Mouse (Mus musculus): ENCODE measurements around the gene Mmp23. TPM values are rescaled to one million over a fixed set of nuclear protein-coding genes. Genes with fewer than 3 reads are reported as not detected.
"Not testable (repeated sequence)": the region's sequence is repeated elsewhere in the genome, so short reads cannot be mapped to it uniquely, and the experiment has no call there.

The Mmp23 gene
- polyA plus RNA-seq, 1 experiment from 2014 or later: 71.7 TPM

GRCm38 (mm10) chr4:155687764-155688163, 34.6 kb upstream of the Mmp23 start:
- H3K9ac ChIP-seq (replicated peaks; ENCODE audit: low read length); H3K4me1 ChIP-seq (ENCODE audit: insufficient read depth, low read length); H3K36me3 ChIP-seq (ENCODE audit: insufficient read depth, low read length); H3K4me2 ChIP-seq (replicated peaks; ENCODE audit: low read depth, low read length); H3K4me3 ChIP-seq (ENCODE audit: low read length); H3K27me3 ChIP-seq (ENCODE audit: insufficient read depth, low read length); H3K27ac ChIP-seq (ENCODE audit: low read length); ATAC-seq (ENCODE audit: low FRiP score, low TSS enrichment); H3K9me3 ChIP-seq (ENCODE audit: low read length): not testable (repeated sequence)
- WGBS: 73% methylated on average over 4 of the region's 4 CpGs

GRCm38 (mm10) chr4:155683670-155684277, 30.6 kb upstream of the Mmp23 start:
- H3K9ac ChIP-seq (replicated peaks; ENCODE audit: low read length); H3K9me3 ChIP-seq (ENCODE audit: low read length); H3K4me2 ChIP-seq (replicated peaks; ENCODE audit: low read depth, low read length); ATAC-seq (ENCODE audit: low FRiP score, low TSS enrichment); H3K36me3 ChIP-seq (ENCODE audit: insufficient read depth, low read length); H3K4me1 ChIP-seq (ENCODE audit: insufficient read depth, low read length); H3K27ac ChIP-seq (ENCODE audit: low read length); H3K4me3 ChIP-seq (ENCODE audit: low read length); H3K27me3 ChIP-seq (ENCODE audit: insufficient read depth, low read length): not testable (repeated sequence)
- 90% methylated on average over 16 of the region's 19 CpGs for WGBS

GRCm38 (mm10) chr4:155675991-155676390, 22.8 kb upstream of the Mmp23 start:
- H3K9me3 ChIP-seq (ENCODE audit: low read length): no peaks in the 10 kb centered on the region
- H3K9ac ChIP-seq (replicated peaks; ENCODE audit: low read length): no peak overlapping the region
- no peaks in the 10 kb centered on the region for H3K36me3 ChIP-seq (ENCODE audit: insufficient read depth, low read length)
- no peak overlapping the region for H3K4me2 ChIP-seq (replicated peaks; ENCODE audit: low read depth, low read length)
- no peak overlapping the region for H3K27ac ChIP-seq (ENCODE audit: low read length)
- H3K4me1 ChIP-seq (ENCODE audit: insufficient read depth, low read length): no peaks in the 10 kb centered on the region
- H3K4me3 ChIP-seq (ENCODE audit: low read length): no peak overlapping the region
- WGBS: 86% methylated on average over 2 of the region's 2 CpGs
- no peak for ATAC-seq (ENCODE audit: low FRiP score, low TSS enrichment)
- no peaks in the 10 kb centered on the region for H3K27me3 ChIP-seq (ENCODE audit: insufficient read depth, low read length)

- H3K4me2 ChIP-seq (replicated peaks; ENCODE audit: low read depth, low read length): no peak overlapping the region
- H3K9ac ChIP-seq (replicated peaks; ENCODE audit: low read length): no peak overlapping the region
- WGBS: 54% methylated on average over 2 of the region's 2 CpGs
These were observed 18.9 kb upstream of the Mmp23 start for GRCm38 (mm10) chr4:155672082-155672481.

DNA sequence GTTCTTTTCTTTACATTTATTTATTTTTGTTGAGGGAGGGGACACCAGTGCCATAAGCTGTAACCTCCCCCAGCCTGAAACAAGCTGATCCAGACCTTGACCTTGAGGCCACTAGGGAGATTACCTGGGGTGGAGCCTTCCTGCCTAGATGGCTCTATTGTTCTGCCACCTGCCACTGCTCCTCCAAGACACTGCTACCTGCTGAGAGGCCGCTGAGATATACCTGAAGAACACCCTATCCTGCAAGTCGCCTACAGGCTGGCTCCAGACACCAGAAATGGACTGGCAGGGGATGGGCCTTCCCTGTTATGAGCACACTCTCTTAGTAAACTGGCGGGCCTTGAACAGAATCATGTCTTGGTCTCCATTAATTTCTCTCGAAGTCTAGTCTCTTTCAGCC, 17.1 kb upstream of the Mmp23 start:
- H3K27ac ChIP-seq (ENCODE audit: low read length); H3K4me3 ChIP-seq (ENCODE audit: low read length); H3K4me2 ChIP-seq (replicated peaks; ENCODE audit: low read depth, low read length); H3K4me1 ChIP-seq (ENCODE audit: insufficient read depth, low read length); H3K36me3 ChIP-seq (ENCODE audit: insufficient read depth, low read length); H3K9me3 ChIP-seq (ENCODE audit: low read length); H3K27me3 ChIP-seq (ENCODE audit: insufficient read depth, low read length); H3K9ac ChIP-seq (replicated peaks; ENCODE audit: low read length); ATAC-seq (ENCODE audit: low FRiP score, low TSS enrichment): not testable (repeated sequence)
- 74% methylated on average over 4 of the region's 4 CpGs for WGBS

More at GRCm38 (mm10) chr4:155672082-155672481, 18.9 kb upstream of the Mmp23 start:
- no peak for ATAC-seq (ENCODE audit: low FRiP score, low TSS enrichment)
- H3K4me3 ChIP-seq (ENCODE audit: low read length): no peak overlapping the region
- H3K36me3 ChIP-seq (ENCODE audit: insufficient read depth, low read length): no peaks in the 10 kb centered on the region
- no peak overlapping the region for H3K27ac ChIP-seq (ENCODE audit: low read length)
- H3K4me1 ChIP-seq (ENCODE audit: insufficient read depth, low read length): peaks cover 7% of the 10 kb centered on the region
- H3K9me3 ChIP-seq (ENCODE audit: low read length): no peaks in the 10 kb centered on the region
- H3K27me3 ChIP-seq (ENCODE audit: insufficient read depth, low read length): no peaks in the 10 kb centered on the region

DNA sequence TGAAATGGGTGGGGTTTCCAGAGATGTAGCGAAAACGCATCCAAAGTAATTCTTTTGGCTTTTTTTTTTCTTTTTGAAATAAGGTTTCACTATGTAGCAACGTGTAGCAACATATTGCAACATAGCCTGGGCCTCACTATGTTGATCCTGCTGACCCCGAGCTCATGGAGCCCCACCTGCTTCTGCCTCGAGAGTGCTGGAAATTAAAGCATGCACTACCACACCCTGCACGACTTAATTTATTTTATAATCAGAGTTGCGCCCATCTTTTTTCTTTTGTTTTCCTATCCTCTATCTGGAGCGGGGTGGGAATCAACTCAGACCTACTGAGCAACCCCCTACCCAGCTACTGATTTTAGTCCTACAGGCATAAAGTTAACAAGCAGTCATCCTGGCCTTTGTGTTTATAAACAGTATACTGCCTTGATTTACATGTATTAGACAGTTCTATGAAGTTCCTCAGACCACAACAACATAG, 16.5 kb upstream of the Mmp23 start:
- no peaks in the 10 kb centered on the region for H3K9me3 ChIP-seq (ENCODE audit: low read length)
- H3K4me3 ChIP-seq (ENCODE audit: low read length): peak overlapping the region; percentile 95
- WGBS: 1% methylated on average over 8 of the region's 8 CpGs
- H3K4me1 ChIP-seq (ENCODE audit: insufficient read depth, low read length): peaks cover 7% of the 10 kb centered on the region
- H3K4me2 ChIP-seq (replicated peaks; ENCODE audit: low read depth, low read length): peak overlapping the region; percentile 93
- ATAC-seq (ENCODE audit: low FRiP score, low TSS enrichment): peak; percentile 14; the same call in 1 of the 2 replicates
- H3K27me3 ChIP-seq (ENCODE audit: insufficient read depth, low read length): no peaks in the 10 kb centered on the region
- H3K9ac ChIP-seq (replicated peaks; ENCODE audit: low read length): peak overlapping the region; percentile 91; the same call in 1 of the 2 replicates
- no peak overlapping the region for H3K27ac ChIP-seq (ENCODE audit: low read length)
- H3K36me3 ChIP-seq (ENCODE audit: insufficient read depth, low read length): 0 out of 2 replicates have a peak, but pooled peaks cover 2% of the 10 kb centered on the region

DNA sequence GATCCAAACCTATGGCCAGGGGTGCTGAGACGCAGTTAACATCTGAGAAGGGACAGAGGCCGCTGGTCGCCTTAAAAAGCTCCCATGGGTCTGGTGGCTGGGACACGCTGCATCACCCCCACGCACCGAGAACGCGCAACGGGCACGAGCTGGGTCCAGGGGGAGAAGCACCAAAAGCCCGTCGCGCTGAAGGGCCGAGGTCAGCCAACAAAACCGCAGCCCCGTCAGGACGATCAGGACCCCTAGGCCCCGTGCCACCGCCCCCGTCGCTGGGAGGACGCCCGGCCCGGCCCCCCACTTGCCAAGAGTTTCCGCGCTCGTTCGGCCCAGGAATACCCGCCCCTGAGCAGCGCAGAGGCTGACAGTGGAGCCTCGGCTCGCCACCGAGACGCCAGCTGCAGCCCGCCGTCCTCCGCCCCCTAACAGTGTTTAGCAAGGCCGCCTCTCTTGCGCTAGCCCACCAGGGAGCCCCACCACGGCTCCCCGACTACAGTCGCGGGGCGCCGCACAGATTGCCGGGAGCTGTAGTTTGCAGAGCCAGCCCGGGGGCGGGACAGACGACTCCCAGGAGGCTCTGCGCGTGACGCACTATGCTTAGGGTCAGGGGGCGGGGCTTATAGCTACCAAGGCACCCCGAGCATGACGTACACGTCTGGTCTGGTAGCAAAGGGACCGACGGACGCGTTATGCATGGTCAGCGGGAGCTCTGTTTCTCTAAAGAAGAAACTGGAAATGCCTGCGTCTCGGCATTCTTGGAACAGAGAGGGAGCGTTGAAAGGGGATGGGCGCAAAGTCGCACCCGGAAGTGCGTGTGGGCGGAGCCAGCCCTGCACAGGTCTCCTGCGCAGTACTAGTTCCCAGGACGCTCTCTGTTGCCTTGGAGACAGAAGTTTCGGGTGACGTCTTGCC, 15.8 kb upstream of the Mmp23 start, which contains the start of gene Mib2:
Gene Mib2, minus strand, starts transcription at position 510 of the 909 bp plus-strand sequence.
- Histone ChIP-seq H3K4me3 (ENCODE audit: low read length) (peak within 1 kb of the TSS; percentile 95), H3K27me3 (ENCODE audit: insufficient read depth, low read length) (no peaks in the 10 kb centered on the region), H3K9me3 (ENCODE audit: low read length) (no peaks in the 10 kb centered on the region), H3K4me2 (replicated peaks; ENCODE audit: low read depth, low read length) (peak within 1 kb of the TSS; percentile 93), H3K27ac (ENCODE audit: low read length) (peak within 1 kb of the TSS; percentile 84), H3K4me1 (ENCODE audit: insufficient read depth, low read length) (peaks cover 7% of the 10 kb centered on the region), H3K9ac (replicated peaks; ENCODE audit: low read length) (peak within 1 kb of the TSS; percentile 91), H3K36me3 (ENCODE audit: insufficient read depth, low read length) (peaks cover 5% of the 10 kb centered on the region; the same call in 1 of the 2 replicates)
- peak; percentile 98 for ATAC-seq (ENCODE audit: low FRiP score, low TSS enrichment)
- under 1% methylated on average over 73 of the region's 73 CpGs for WGBS

- Histone ChIP-seq H3K4me3 (ENCODE audit: low read length) (no peak overlapping the region), H3K4me2 (replicated peaks; ENCODE audit: low read depth, low read length) (no peak overlapping the region), H3K9ac (replicated peaks; ENCODE audit: low read length) (no peak overlapping the region), H3K27me3 (ENCODE audit: insufficient read depth, low read length) (no peaks in the 10 kb centered on the region), H3K36me3 (ENCODE audit: insufficient read depth, low read length) (peaks cover 5% of the 10 kb centered on the region; the same call in 1 of the 2 replicates), H3K27ac (ENCODE audit: low read length) (0 out of 2 replicates have a peak overlapping the region, but pooled peaks have one; percentile 29), H3K4me1 (ENCODE audit: insufficient read depth, low read length) (peaks cover 7% of the 10 kb centered on the region), H3K9me3 (ENCODE audit: low read length) (no peaks in the 10 kb centered on the region)
- ATAC-seq (ENCODE audit: low FRiP score, low TSS enrichment): no peak
These were observed 13.7 kb upstream of the Mmp23 start for GRCm38 (mm10) chr4:155666903-155667302.

DNA sequence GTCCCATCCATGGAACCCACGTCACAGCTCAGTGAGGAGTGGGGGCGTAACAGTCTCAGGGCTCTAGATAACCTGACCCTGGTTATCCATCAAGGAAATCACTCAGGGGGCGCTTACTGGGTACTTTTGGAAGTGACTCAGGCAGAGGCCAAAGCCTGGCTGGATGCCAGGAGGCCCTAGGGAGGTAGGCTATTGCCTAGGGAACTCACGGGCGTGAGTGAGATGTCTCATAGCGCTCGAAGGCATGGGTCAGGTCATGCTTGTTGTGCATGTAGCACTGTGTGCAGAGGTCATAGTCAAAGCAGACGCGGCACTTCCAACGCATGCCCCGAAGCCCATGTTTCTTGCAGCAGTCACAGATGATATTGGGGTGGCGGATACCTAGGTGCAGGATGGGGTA, 7.5 kb upstream of the Mmp23 start:
- H3K9me3 ChIP-seq (ENCODE audit: low read length): no peaks in the 10 kb centered on the region
- H3K27me3 ChIP-seq (ENCODE audit: insufficient read depth, low read length): no peaks in the 10 kb centered on the region
- peaks cover 8% of the 10 kb centered on the region; the same call in 1 of the 2 replicates for H3K36me3 ChIP-seq (ENCODE audit: insufficient read depth, low read length)
- 75% methylated on average over 12 of the region's 12 CpGs for WGBS
- H3K4me1 ChIP-seq (ENCODE audit: insufficient read depth, low read length): no peaks in the 10 kb centered on the region
- no peak for ATAC-seq (ENCODE audit: low FRiP score, low TSS enrichment)
- no peak overlapping the region for H3K27ac ChIP-seq (ENCODE audit: low read length)
- no peak overlapping the region for H3K9ac ChIP-seq (replicated peaks; ENCODE audit: low read length)
- no peak overlapping the region for H3K4me2 ChIP-seq (replicated peaks; ENCODE audit: low read depth, low read length)
- no peak overlapping the region for H3K4me3 ChIP-seq (ENCODE audit: low read length)
